Mouse (Mus musculus): ENCODE measurements around the gene Parp14. TPM values are rescaled to one million over a fixed set of nuclear protein-coding genes. Genes with fewer than 3 reads are reported as not detected.

Gene Parp14
- polyA plus RNA-seq, 1 experiment from 2014 or later: 0.48 TPM

DNA sequence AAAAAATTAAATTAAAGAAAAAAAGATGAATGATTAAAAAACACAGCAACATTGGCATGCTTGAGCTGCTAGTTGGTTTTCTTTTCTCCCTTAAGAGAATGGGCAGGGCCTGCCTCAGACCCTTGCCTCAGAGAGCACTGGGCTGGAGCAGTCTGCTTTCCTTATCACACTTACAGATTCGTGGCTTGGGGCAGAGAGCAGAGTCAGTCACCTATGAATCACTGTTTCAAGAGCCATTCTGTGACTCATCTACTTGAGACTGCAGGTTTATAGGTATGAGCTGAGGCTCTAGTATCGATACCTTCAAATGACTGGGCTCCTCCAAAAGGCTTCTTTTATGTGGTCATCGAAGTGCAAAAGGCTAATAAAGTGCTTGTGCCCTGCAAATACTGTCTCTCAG, 58.2 kb downstream of the Parp14 start:
- Histone ChIP-seq H3K4me1 (replicated peaks) (peaks cover 39% of the 10 kb centered on the region), H3K4me2 (no peak overlapping the region), H3K9me3 (replicated peaks) (peaks cover 6% of the 10 kb centered on the region; the same call in 1 of the 2 replicates), H3K27me3 (no peaks in the 10 kb centered on the region), H3K9ac (no peak overlapping the region), H3K27ac (no peak overlapping the region), H3K36me3 (peaks cover 72% of the 10 kb centered on the region), H3K4me3 (replicated peaks) (no peak overlapping the region)
- DNase-seq (no peak), ATAC-seq (ENCODE audit: low read depth) (no peak)
- WGBS (ENCODE audit: insufficient replicate concordance): 67% methylated on average over 3 of the region's 3 CpGs

GRCm38 (mm10) chr16:35808838-35809237, 62.5 kb downstream of the Parp14 start:
- 56% methylated on average over 2 of the region's 2 CpGs for WGBS (ENCODE audit: insufficient replicate concordance)
- H3K4me2 ChIP-seq: peak overlapping the region; percentile 61
- peaks cover 38% of the 10 kb centered on the region for H3K36me3 ChIP-seq
- peak overlapping the region; percentile 49 for H3K4me3 ChIP-seq (replicated peaks)
- ATAC-seq (ENCODE audit: low read depth) (peak; percentile 86), DNase-seq (peak; percentile 65)
- peaks cover 6% of the 10 kb centered on the region; the same call in 1 of the 2 replicates for H3K9me3 ChIP-seq (replicated peaks)
- peak overlapping the region; percentile 67 for H3K9ac ChIP-seq
- H3K27me3 ChIP-seq: no peaks in the 10 kb centered on the region
- H3K27ac ChIP-seq: peak overlapping the region; percentile 100
- H3K4me1 ChIP-seq (replicated peaks): peaks cover 63% of the 10 kb centered on the region

DNA sequence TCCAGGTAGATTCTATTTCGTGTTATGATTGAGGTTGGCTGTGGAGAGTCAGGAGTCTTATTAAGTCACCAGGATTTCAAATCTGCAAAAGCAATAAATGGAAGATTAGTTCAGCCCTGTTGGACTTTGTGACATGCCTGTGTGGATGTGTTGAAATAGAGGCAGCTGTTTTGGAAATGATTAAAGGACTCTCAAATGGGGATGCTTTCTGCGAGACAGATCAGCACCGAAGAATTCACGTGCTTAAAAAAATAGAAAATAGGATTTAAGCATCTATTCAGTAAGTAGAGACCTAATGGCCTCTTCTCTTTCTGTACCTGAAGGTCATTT, 63.7 kb downstream of the Parp14 start:
- Histone ChIP-seq H3K9me3 (replicated peaks) (peaks cover 6% of the 10 kb centered on the region; the same call in 1 of the 2 replicates), H3K4me2 (peak overlapping the region; percentile 57), H3K4me1 (replicated peaks) (peaks cover 68% of the 10 kb centered on the region), H3K4me3 (replicated peaks) (peak overlapping the region; percentile 47), H3K36me3 (peaks cover 35% of the 10 kb centered on the region), H3K9ac (peak overlapping the region; percentile 62), H3K27me3 (no peaks in the 10 kb centered on the region), H3K27ac (peak overlapping the region; percentile 100)
- DNase-seq (no peak), ATAC-seq (ENCODE audit: low read depth) (peak; percentile 55)
- WGBS (ENCODE audit: insufficient replicate concordance): 24% methylated on average over 4 of the region's 4 CpGs

DNA sequence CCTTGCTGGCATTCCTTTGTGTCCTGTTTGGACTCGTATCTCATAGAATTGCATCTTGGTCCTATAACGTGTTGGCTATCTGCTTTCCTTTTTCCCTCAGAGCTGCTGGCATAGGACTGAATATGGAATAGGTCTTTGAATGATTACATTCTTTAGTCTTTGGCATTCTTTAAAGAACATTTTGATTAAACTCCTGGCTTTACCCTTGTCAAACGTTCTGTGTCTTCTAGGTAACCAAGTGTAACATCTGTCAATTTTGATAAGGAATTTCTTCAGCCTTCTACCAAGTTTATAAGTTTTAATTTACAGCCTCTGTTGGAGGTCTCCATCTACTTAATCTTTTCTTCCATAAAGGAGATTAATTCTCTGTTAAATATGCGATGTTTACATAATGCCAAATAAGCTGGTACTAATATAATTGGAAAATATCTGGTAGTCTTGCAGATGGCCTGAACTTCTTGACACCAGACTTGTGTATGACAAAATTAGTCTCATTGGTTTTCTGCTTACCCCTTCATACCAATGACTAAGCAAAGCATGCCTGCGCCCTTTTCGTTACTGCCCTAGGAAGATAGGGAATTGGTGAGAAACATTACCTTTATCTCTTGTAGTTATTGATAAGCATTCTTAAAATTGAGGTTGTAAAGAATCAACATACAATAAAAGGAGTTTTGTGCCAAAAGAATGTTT, 64.2 kb downstream of the Parp14 start:
- 30% methylated on average over 6 of the region's 6 CpGs for WGBS (ENCODE audit: insufficient replicate concordance)
- peaks cover 6% of the 10 kb centered on the region; the same call in 1 of the 2 replicates for H3K9me3 ChIP-seq (replicated peaks)
- H3K9ac ChIP-seq: peak overlapping the region; percentile 70
- peaks cover 40% of the 10 kb centered on the region for H3K36me3 ChIP-seq
- H3K27ac ChIP-seq: peak overlapping the region; percentile 100
- peak overlapping the region; percentile 47 for H3K4me3 ChIP-seq (replicated peaks)
- peak overlapping the region; percentile 57 for H3K4me2 ChIP-seq
- DNase-seq (peak; percentile 74), ATAC-seq (ENCODE audit: low read depth) (peak; percentile 86)
- peaks cover 65% of the 10 kb centered on the region for H3K4me1 ChIP-seq (replicated peaks)
- H3K27me3 ChIP-seq: no peaks in the 10 kb centered on the region

DNA sequence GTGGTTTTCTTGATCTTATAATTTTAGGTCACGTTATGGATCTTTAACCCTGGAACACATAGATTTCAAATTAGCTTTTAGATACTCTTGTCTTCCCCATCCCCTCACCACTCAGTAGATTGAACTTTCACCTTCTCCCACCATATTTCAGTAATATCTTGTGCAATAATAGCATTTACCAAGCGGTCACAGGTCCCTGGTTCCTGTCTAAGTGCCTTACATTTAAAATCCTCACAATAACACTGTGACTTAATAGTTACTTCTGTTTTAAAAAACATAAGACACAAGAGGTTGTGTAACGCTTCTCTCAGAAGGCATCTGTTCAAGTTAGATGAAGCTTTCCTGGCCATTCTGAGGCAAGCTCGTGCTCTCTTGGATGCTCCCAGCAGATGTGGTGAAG, 67.6 kb downstream of the Parp14 start:
- no peak overlapping the region for H3K9ac ChIP-seq
- no peaks in the 10 kb centered on the region for H3K9me3 ChIP-seq (replicated peaks)
- H3K4me2 ChIP-seq: no peak overlapping the region
- no peaks in the 10 kb centered on the region for H3K27me3 ChIP-seq
- 83% methylated on average over 4 of the region's 4 CpGs for WGBS (ENCODE audit: insufficient replicate concordance)
- no peak for ATAC-seq (ENCODE audit: low read depth)
- H3K36me3 ChIP-seq: peaks cover 37% of the 10 kb centered on the region
- no peak for DNase-seq
- H3K27ac ChIP-seq: peak overlapping the region; percentile 51
- no peak overlapping the region for H3K4me3 ChIP-seq (replicated peaks)
- H3K4me1 ChIP-seq (replicated peaks): peaks cover 40% of the 10 kb centered on the region

- Histone ChIP-seq H3K4me1 (replicated peaks) (peaks cover 34% of the 10 kb centered on the region), H3K27ac (no peak overlapping the region; the same call in 1 of the 2 replicates), H3K4me3 (replicated peaks) (no peak overlapping the region), H3K9ac (no peak overlapping the region), H3K4me2 (no peak overlapping the region), H3K27me3 (no peaks in the 10 kb centered on the region), H3K9me3 (replicated peaks) (peaks cover 4% of the 10 kb centered on the region; the same call in 1 of the 2 replicates), H3K36me3 (peaks cover 47% of the 10 kb centered on the region)
- ATAC-seq (ENCODE audit: low read depth) (no peak), DNase-seq (no peak)
- WGBS (ENCODE audit: insufficient replicate concordance): 84% methylated on average over 7 of the region's 7 CpGs
Observed at GRCm38 (mm10) chr16:35802163-35802562, 69.2 kb downstream of the Parp14 start.

DNA sequence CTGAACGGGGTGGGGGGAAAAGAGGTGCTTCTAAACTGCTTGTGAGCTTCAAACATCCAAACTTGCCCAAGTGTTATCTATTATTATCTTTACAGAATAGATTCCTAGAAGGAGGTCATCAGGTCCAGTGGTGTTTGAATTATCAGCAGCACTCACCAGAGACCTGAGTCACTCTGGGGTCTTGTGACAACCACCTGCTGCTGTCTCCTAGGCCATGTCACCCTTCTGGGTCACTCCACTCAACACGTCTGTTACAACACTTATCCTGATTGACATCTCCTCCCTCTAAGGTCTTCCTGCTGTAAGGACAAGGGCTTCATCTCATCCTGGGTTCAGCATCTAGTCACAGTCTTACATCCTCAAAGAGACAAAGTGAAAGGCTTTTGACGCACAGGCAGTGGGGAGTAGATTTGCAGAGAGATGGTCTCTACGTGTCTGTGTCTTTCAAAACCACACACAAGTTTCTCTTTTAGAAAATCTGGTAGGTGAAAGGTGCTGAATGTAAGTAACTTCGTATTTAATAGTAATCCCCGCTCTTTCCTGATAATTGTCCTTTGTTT, 79.3 kb downstream of the Parp14 start:
- DNase-seq (no peak), ATAC-seq (ENCODE audit: low read depth) (no peak)
- Histone ChIP-seq H3K27ac (no peak overlapping the region), H3K36me3 (peaks cover 55% of the 10 kb centered on the region), H3K4me1 (replicated peaks) (peaks cover 9% of the 10 kb centered on the region), H3K4me3 (replicated peaks) (no peak overlapping the region), H3K27me3 (no peaks in the 10 kb centered on the region), H3K9ac (no peak overlapping the region), H3K4me2 (no peak overlapping the region), H3K9me3 (replicated peaks) (no peaks in the 10 kb centered on the region)
- WGBS (ENCODE audit: insufficient replicate concordance): 76% methylated on average over 6 of the region's 6 CpGs

- Histone ChIP-seq H3K27me3 (no peaks in the 10 kb centered on the region), H3K36me3 (peaks cover 45% of the 10 kb centered on the region), H3K4me1 (replicated peaks) (peaks cover 31% of the 10 kb centered on the region), H3K4me2 (no peak overlapping the region), H3K4me3 (replicated peaks) (no peak overlapping the region), H3K27ac (no peak overlapping the region), H3K9me3 (replicated peaks) (no peaks in the 10 kb centered on the region), H3K9ac (no peak overlapping the region)
- WGBS (ENCODE audit: insufficient replicate concordance): 86% methylated on average over 6 of the region's 6 CpGs
- ATAC-seq (ENCODE audit: low read depth) (no peak), DNase-seq (no peak)
Observed at GRCm38 (mm10) chr16:35788330-35788729, 83.0 kb downstream of the Parp14 start.

DNA sequence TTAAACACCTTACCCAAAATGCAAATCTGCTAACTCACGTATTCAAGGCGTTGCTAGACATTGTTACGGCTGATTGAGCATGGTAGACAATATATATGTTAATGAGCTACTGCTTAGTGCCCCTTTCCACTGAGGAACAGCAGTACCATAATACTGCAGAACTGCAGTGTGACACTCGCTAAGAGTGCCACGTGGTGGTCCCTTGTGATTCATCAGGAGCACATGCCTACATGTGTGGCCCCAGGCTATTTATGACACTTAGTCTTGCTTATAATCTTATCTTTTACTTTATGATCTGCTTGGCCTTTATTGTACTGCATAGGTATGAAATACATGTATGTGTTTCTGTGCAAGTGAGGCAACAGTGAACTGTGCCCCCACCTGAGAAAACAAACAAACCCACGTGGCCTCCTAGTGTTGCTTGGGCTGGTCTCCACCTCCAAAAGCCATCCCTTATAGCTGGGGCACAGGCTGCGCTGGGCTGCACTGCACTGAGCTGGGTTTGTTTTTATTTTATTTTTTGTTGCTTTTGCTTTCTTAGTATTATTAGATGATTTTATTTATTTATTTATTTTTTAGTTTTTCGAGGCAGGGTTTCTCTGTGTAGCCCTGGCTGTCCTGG, 83.7 kb downstream of the Parp14 start:
- Histone ChIP-seq H3K9ac (no peak overlapping the region), H3K27me3 (no peaks in the 10 kb centered on the region), H3K36me3 (peaks cover 41% of the 10 kb centered on the region), H3K9me3 (replicated peaks) (no peaks in the 10 kb centered on the region), H3K4me2 (no peak overlapping the region), H3K4me3 (replicated peaks) (no peak overlapping the region), H3K27ac (no peak overlapping the region), H3K4me1 (replicated peaks) (peaks cover 37% of the 10 kb centered on the region)
- ATAC-seq (ENCODE audit: low read depth) (no peak), DNase-seq (no peak)
- 88% methylated on average over 8 of the region's 8 CpGs for WGBS (ENCODE audit: insufficient replicate concordance)

DNA sequence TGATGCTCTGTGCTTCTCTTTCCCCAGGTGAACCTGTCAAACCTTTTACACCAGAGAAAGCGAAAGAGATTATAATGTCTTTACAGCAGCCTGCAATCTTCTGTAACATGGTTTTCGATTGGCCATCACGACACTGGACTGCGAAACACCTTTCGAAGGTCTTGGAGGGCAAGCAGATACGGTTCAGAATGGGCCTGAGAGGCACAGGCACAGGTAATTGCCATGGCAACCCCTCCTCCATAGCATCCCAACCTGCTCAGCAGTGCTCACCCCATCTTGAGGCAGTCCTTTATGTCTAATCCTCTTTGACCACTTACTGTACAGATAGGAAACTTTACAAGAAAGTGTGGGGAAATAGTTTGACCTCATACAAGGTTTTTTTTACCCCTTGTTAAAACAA, 84.2 kb downstream of the Parp14 start:
- no peak overlapping the region for H3K4me2 ChIP-seq
- 89% methylated on average over 6 of the region's 6 CpGs for WGBS (ENCODE audit: insufficient replicate concordance)
- H3K4me1 ChIP-seq (replicated peaks): peaks cover 40% of the 10 kb centered on the region
- peaks cover 40% of the 10 kb centered on the region for H3K36me3 ChIP-seq
- no peaks in the 10 kb centered on the region for H3K9me3 ChIP-seq (replicated peaks)
- DNase-seq (no peak), ATAC-seq (ENCODE audit: low read depth) (no peak)
- H3K9ac ChIP-seq: no peak overlapping the region
- H3K4me3 ChIP-seq (replicated peaks): no peak overlapping the region
- no peaks in the 10 kb centered on the region for H3K27me3 ChIP-seq
- H3K27ac ChIP-seq: no peak overlapping the region

DNA sequence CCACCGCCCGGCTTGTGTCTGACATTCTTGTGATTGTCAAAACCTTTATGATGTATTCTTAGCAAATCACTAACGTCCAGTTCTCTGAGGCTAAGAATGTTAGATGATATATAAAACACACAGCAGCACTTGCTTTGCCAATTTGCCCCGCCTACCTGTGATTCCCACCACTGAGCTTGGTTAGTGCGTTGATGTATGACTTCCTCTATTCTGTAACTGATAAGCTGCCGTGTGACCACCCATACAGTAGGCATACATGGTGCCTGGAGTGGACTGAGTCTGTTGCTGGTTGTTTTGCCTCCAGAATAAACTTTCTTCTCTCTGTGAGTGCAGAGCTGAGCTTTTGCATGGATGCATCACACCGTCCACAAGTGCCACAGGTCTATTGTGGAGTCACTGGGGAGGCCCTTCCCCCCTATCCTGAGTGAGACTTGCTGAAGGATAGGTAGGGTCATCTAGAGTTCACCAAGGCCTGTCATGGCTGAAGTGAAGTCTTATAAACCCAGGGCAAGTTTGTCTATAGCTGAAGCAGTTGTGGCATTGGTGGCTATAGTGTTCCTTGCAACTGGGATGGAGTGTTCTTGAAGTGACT, 87.1 kb downstream of the Parp14 start:
- H3K4me2 ChIP-seq: no peak overlapping the region
- no peaks in the 10 kb centered on the region for H3K9me3 ChIP-seq (replicated peaks)
- no peak overlapping the region for H3K27ac ChIP-seq
- no peak overlapping the region for H3K9ac ChIP-seq
- ATAC-seq (ENCODE audit: low read depth) (peak; percentile 45; the same call in 1 of the 2 replicates), DNase-seq (no peak)
- H3K36me3 ChIP-seq: peaks cover 16% of the 10 kb centered on the region
- no peaks in the 10 kb centered on the region for H3K27me3 ChIP-seq
- peaks cover 37% of the 10 kb centered on the region for H3K4me1 ChIP-seq (replicated peaks)
- 53% methylated on average over 7 of the region's 7 CpGs for WGBS (ENCODE audit: insufficient replicate concordance)
- H3K4me3 ChIP-seq (replicated peaks): no peak overlapping the region

All from liver, embryonic 13.5 days (tissue).